Mouse (Mus musculus) spleen, adult 2 months (tissue): ENCODE results near the gene Cacna1g. TPM values are rescaled to one million over a fixed set of nuclear protein-coding genes. Genes with fewer than 3 reads are reported as not detected.
"Not testable (repeated sequence)": the region's sequence is repeated elsewhere in the genome, so short reads cannot be mapped to it uniquely, and the experiment has no call there.

Experiments
- DNase-seq, 2 experiments: peaks; one replicate each; pipeline versions ENCODE4 v3.0.0 to v3.0.0-alpha.2; 2012 to 2021; ENCODE audit warnings: low spot score in 2 of 2, low read depth in 1 of 2
- H3K27ac ChIP-seq: fragments of 200-500 bp; 2 replicates; pipeline ENCODE4 v1.5.1; 2012; ENCODE audit warnings: low read length, inconsistent platforms; ENCODE audit not compliant: insufficient read depth
- H3K27me3 ChIP-seq: fragments of 200-500 bp; 2 replicates; pipeline ENCODE4 v1.6.1; 2012; ENCODE audit warnings: mild to moderate bottlenecking, moderate library complexity, low read length, inconsistent platforms; ENCODE audit not compliant: control insufficient read depth, insufficient read depth
- H3K36me3 ChIP-seq: fragments of 200-500 bp; 2 replicates; pipeline ENCODE4 v1.6.1; 2012; ENCODE audit warnings: mild to moderate bottlenecking, low read length, inconsistent platforms; ENCODE audit not compliant: control insufficient read depth, insufficient read depth
- H3K4me1 ChIP-seq: fragments of 200-500 bp; 2 replicates; pipeline ENCODE4 v1.6.1; 2011; ENCODE audit warnings: inconsistent platforms; ENCODE audit not compliant: control insufficient read depth, insufficient read depth, insufficient read length
- H3K4me3 ChIP-seq: fragments of 200-500 bp; 2 replicates; pipeline ENCODE4 v1.5.1; 2011; ENCODE audit warnings: mild to moderate bottlenecking, inconsistent platforms; ENCODE audit not compliant: insufficient read depth, insufficient read length; ENCODE audit errors: extremely low read depth
- CTCF ChIP-seq: fragments of 200-500 bp; IDR thresholded peaks from 2 replicates; pipeline ENCODE4 v1.5.1; 2011; ENCODE audit warnings: mild to moderate bottlenecking, inconsistent platforms; ENCODE audit not compliant: insufficient read depth, insufficient read length, insufficient replicate concordance; ENCODE audit errors: extremely low read depth
- POLR2A ChIP-seq: fragments of 200-500 bp; IDR thresholded peaks from 2 replicates; pipeline ENCODE4 v1.6.1; 2011; ENCODE audit warnings: low read depth, low read length, inconsistent platforms
- WGBS: fragments of 180-500 bp; shearing (Covaris S2); methylation state at CpG from one replicate; pipeline ENCODE4 v1.1.7; 2018; 5-methylcytosine and 5-hydroxymethylcytosine counted together
- polyA plus RNA-seq: library from polyadenylated mRNA; depleted of rRNA; stranded (reverse); fragments of >200 nt; gene quantifications from 2 replicates; pipeline ENCODE4 v1.2.3, GENCODE M21; 2012

Gene Cacna1g
- polyA plus RNA-seq, 1 experiment, result 12.0 TPM

GRCm38 (mm10) chr11:94407803-94408321 is 66.1 kb downstream of the Cacna1g start:
- H3K27me3 ChIP-seq, result no peaks in the 10 kb centered on the region
- 58% methylated on average over 11 of the region's 11 CpGs for WGBS
- no peak for TF ChIP-seq CTCF
- TF ChIP-seq POLR2A, result no peak

GRCm38 (mm10) chr11:94405348-94405747 is 68.7 kb downstream of the Cacna1g start:
- no peak overlapping the region for H3K27ac ChIP-seq
- DNase-seq, result no peak
- WGBS, result 66% methylated on average over 6 of the region's 6 CpGs
- no peaks in the 10 kb centered on the region for H3K4me1 ChIP-seq
- TF ChIP-seq CTCF (no peak), POLR2A (no peak)
- no peak overlapping the region for H3K4me3 ChIP-seq
- no peaks in the 10 kb centered on the region for H3K36me3 ChIP-seq
- no peaks in the 10 kb centered on the region for H3K27me3 ChIP-seq

More at GRCm38 (mm10) chr11:94407803-94408321, 66.1 kb downstream of the Cacna1g start:
- H3K4me1 ChIP-seq, result no peaks in the 10 kb centered on the region
- H3K27ac ChIP-seq, result no peak overlapping the region
- no peaks in the 10 kb centered on the region for H3K36me3 ChIP-seq
- H3K4me3 ChIP-seq, result no peak overlapping the region
- no peak for DNase-seq

- WGBS, result 20% methylated on average over 11 of the region's 11 CpGs
- H3K27me3 ChIP-seq, result no peaks in the 10 kb centered on the region
Observed at GRCm38 (mm10) chr11:94404641-94405260, 69.2 kb downstream of the Cacna1g start.

GRCm38 (mm10) chr11:94404178-94404577 is 69.8 kb downstream of the Cacna1g start:
- H3K4me3 ChIP-seq, result no peak overlapping the region
- H3K27me3 ChIP-seq, result no peaks in the 10 kb centered on the region
- 73% methylated on average over 5 of the region's 5 CpGs for WGBS
- no peaks in the 10 kb centered on the region for H3K36me3 ChIP-seq
- no peak overlapping the region for H3K27ac ChIP-seq
- DNase-seq, result no peak
- H3K4me1 ChIP-seq, result no peaks in the 10 kb centered on the region
- TF ChIP-seq CTCF, result no peak
- TF ChIP-seq POLR2A, result no peak

More at GRCm38 (mm10) chr11:94404641-94405260, 69.2 kb downstream of the Cacna1g start:
- H3K36me3 ChIP-seq, result no peaks in the 10 kb centered on the region
- no peaks in the 10 kb centered on the region for H3K4me1 ChIP-seq
- no peak for TF ChIP-seq POLR2A
- TF ChIP-seq CTCF, result peak; percentile 93
- H3K4me3 ChIP-seq, result no peak overlapping the region
- peak; percentile 21 to 65 for DNase-seq
- H3K27ac ChIP-seq, result no peak overlapping the region

- Histone ChIP-seq H3K27me3 (no peaks in the 10 kb centered on the region), H3K4me1 (no peaks in the 10 kb centered on the region), H3K36me3 (no peaks in the 10 kb centered on the region), H3K27ac (no peak overlapping the region), H3K4me3 (no peak overlapping the region)
- no peak for TF ChIP-seq CTCF
- TF ChIP-seq POLR2A, result no peak
- WGBS, result 87% methylated on average over 10 of the region's 10 CpGs
- DNase-seq, result no peak
Observed at GRCm38 (mm10) chr11:94403757-94404156, 70.2 kb downstream of the Cacna1g start.

GRCm38 (mm10) chr11:94402731-94403130 is 71.3 kb downstream of the Cacna1g start:
- TF ChIP-seq POLR2A (no peak), CTCF (no peak)
- Histone ChIP-seq H3K27ac (no peak overlapping the region), H3K27me3 (no peaks in the 10 kb centered on the region), H3K4me1 (no peaks in the 10 kb centered on the region), H3K36me3 (no peaks in the 10 kb centered on the region), H3K4me3 (no peak overlapping the region)
- WGBS, result 88% methylated on average over 5 of the region's 5 CpGs
- no peak for DNase-seq

- H3K4me1 ChIP-seq, H3K27me3 ChIP-seq, H3K4me3 ChIP-seq, DNase-seq, H3K36me3 ChIP-seq, H3K27ac ChIP-seq: not testable (repeated sequence)
- WGBS, result 94% methylated on average over 4 of the region's 4 CpGs
Observed at GRCm38 (mm10) chr11:94402029-94402428, 72.0 kb downstream of the Cacna1g start.
